Mouse (Mus musculus) myocyte (in vitro differentiated cells): ENCODE measurements around the gene Cmpk1.

Experiments used
- E2F4 ChIP-seq: IDR thresholded peaks from one replicate; pipeline ENCODE4 v1.6.1; 2011; ENCODE audit warnings: mild to moderate bottlenecking, control low read depth, moderate library complexity; ENCODE audit not compliant: insufficient read depth
- MAX ChIP-seq: IDR thresholded peaks from one replicate; pipeline ENCODE4 v1.6.1; 2011; ENCODE audit warnings: low read depth, mild to moderate bottlenecking, control low read depth
- MYOD1 ChIP-seq, 3 experiments: IDR thresholded peaks; one replicate each; pipeline ENCODE4 v1.6.1; 2011; ENCODE audit warnings: control low read depth in 2 of 3, low read depth in 2 of 3, mild to moderate bottlenecking in 2 of 3, moderate library complexity in 1 of 3; ENCODE audit not compliant: insufficient read length in 2 of 3, control insufficient read depth in 1 of 3
- MYOG ChIP-seq, 3 experiments: IDR thresholded peaks; one replicate each; pipeline ENCODE4 v1.6.1; 2011; ENCODE audit warnings: control low read depth in 2 of 3, low read depth in 2 of 3, mild to moderate bottlenecking in 2 of 3; ENCODE audit not compliant: insufficient read length in 2 of 3, control insufficient read depth in 1 of 3, insufficient read depth in 1 of 3
- POLR2A ChIP-seq: IDR thresholded peaks from one replicate; pipeline ENCODE4 v1.6.1; 2011; ENCODE audit warnings: low read depth, mild to moderate bottlenecking, control low read depth, moderate library complexity; ENCODE audit not compliant: insufficient read length
- POLR2AphosphoS2 ChIP-seq: IDR thresholded peaks from one replicate; pipeline ENCODE4 v1.6.1; 2011; ENCODE audit warnings: low read depth, control low read depth; ENCODE audit not compliant: insufficient read length
- REST ChIP-seq: IDR thresholded peaks from one replicate; pipeline ENCODE4 v1.6.1; 2011; ENCODE audit warnings: mild to moderate bottlenecking, control low read depth, moderate library complexity; ENCODE audit not compliant: insufficient read depth, insufficient read length
- SRF ChIP-seq: IDR thresholded peaks from one replicate; pipeline ENCODE4 v1.6.1; 2011; ENCODE audit warnings: low read depth; ENCODE audit not compliant: control insufficient read depth, insufficient read length
- TCF12 ChIP-seq: IDR thresholded peaks from one replicate; pipeline ENCODE4 v1.6.1; 2011; ENCODE audit warnings: mild to moderate bottlenecking, control low read depth; ENCODE audit not compliant: poor library complexity, insufficient read depth, severe bottlenecking

DNA sequence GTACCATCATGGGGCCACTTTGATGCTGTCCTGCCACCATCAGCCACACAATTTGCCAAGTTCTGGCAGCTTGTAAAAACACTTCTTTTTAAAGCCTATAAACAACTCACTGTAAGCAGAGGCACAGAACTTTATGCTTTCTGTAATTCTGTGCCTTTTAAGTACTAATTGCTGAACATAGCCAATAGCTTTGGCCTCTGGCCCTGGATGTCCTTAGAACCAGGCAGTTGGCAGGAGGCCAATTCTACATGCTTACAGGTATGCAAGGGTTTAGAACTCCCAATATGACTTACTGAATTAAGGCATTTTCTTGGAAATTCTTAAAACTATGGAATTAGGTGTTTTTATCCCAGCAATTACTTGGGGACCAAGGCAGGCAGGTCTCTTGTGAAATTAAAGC is 29.6 kb downstream of the Cmpk1 start:
- no peak for TF ChIP-seq POLR2AphosphoS2
- no peak for TF ChIP-seq POLR2A
- TF ChIP-seq TCF12, result no peak
- TF ChIP-seq REST, result no peak
- no peak for TF ChIP-seq MYOD1 (IDR thresholded peaks at IDR 0.05; ENCODE audit: control insufficient read depth in 1 of 3, insufficient read length in 2 of 3, low read depth in 2 of 3)
- TF ChIP-seq E2F4, result no peak
- no peak for TF ChIP-seq SRF
- TF ChIP-seq MYOG (IDR thresholded peaks at IDR 0.05; ENCODE audit: control insufficient read depth in 1 of 3, insufficient read depth in 1 of 3, insufficient read length in 2 of 3, low read depth in 2 of 3), result no peak
- TF ChIP-seq MAX, result no peak
